Mouse (Mus musculus) urinary bladder, postnatal 14 days (tissue): ENCODE data around the gene Rcn3.
A peak's percentile ranks its signal among the peaks of the same experiment; 100 is the strongest.
"Not testable (repeated sequence)": the region's sequence is repeated elsewhere in the genome, so short reads cannot be mapped to it uniquely, and the experiment has no call there.

Source experiments
- DNase-seq: peaks from one replicate; pipeline ENCODE4 v3.0.0; 2021; ENCODE audit warnings: low spot score

The Rcn3 gene

DNA sequence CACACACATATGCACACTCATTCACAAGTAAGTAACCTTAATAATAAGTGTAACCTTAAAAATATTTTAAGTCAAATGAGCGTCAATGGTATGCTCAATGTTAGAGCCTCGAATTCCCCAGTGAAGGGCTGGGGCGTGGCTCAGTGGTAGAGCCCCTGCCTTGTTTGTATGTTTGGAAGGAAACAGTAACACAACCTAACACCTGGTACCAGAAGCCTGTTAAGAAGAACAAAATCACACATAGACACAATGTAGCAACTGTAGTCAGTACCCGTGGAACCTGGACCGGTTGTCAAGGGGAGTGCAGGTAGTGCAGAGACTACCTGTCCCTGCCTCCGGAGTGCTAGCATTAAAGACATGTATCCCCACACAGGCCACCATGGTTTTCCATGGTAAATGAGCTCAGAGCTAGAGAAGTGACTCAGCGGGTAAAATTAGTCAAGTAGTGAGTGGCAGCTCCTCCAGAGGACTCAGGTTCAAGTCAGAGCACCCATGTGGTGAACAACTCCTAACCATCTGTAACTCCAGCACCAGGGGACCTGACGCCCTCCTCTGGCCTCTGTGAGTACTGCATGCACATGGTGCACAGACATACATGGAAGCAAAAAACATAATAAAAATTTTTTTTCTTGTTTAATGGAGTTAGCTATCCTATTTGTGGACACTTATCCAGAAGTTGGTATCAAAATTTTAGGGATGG lies 6.7 kb upstream of the Rcn3 start:
- no peak for DNase-seq

DNA sequence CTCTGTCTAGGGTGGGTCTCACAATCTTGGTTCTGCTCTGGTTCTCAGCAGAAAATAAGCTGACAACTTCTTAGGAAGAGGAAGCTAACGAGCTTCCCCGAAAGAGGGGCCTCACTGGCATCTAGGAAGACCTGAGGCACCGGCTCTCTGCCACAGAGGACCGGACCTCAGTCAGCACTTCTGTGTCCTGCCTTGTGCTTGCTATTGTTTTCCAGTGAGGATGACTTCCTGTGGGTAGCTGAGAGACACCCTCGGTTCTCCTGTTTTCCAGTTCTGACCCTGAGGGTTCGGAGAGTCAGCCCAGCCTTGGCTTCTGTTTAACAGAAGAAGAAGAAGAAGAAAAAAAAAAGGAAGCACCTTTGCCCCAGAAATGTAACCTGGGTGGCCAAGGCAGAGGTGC lies 5.5 kb upstream of the Rcn3 start:
- no peak for DNase-seq

DNA sequence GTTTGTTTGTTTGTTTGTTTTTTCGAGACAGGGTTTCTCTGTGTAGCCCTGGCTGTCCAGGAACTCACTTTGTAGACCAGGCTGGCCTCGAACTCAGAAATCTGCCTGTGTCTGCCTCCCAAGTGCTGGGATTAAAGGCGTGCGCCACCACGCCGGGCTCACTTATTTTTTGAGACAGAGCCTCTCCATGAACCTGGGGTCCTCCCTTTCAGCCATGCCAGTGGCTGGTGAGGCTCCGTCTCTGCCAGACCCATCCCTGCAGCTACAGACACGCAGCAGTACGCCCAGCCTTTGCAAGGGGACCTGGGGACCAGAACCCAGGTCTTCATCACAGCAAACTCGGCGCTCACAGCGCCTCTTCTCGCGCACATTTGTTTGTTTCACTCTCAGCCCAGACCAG lies 3.9 kb upstream of the Rcn3 start:
- DNase-seq: not testable (repeated sequence)

DNA sequence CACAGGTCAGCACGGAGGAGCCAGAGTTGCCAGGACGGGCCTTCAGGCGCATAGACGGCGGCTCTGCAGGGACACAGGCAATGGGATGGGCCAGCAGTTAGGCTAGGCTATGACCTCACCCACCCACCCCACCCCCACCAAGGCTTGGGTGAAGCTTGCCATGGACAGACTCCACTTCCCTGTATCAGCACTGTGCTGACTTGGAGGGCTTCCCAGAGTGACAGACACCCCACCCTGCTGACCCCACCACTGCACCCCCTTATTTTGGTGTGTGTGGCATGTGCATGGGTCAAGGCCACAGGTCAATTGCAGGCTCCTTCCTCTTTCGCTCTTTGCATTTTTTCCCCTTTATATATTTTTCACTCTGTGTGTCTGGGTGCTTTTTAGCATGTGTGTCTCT lies 3.3 kb upstream of the Rcn3 start:
- no peak for DNase-seq

DNA sequence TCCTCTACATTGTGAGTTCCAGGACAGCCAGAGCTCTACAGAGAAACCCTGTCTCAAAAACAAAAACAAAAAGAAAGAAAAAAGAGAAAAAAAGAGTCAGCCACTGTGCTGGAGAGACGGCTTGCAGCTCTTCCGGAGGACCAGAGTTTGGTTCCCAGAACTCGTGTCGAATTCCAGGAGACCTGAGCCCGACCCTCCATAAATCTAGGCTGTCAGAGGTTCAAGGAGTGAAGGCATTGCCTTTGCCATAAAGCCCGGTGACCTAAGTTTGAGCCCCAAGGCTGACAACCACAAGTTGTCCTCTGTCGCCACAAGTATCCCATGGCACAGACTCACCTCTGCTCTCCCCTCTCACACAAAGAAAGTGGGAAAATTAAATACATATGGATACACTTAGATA lies 2.1 kb upstream of the Rcn3 start:
- DNase-seq: no peak

DNA sequence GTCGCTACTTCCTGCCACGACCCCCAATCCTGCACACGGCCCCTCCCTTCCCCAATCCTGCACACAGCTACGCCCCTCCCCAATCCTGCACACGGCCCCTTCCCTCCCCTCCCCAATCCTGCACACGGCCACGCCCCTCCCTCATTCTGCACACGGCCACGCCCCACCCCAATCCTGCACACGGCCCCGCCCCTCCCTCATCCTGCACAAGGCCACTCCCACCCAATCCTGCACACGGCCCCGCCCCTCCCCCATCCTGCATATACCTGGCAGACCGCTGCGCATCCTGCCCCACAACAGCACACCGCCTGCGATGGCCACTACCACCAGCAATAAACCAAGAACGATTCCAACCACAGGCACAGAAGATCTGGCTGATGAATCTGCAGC lies 1.5 kb upstream of the Rcn3 start:
- DNase-seq: no peak

DNA sequence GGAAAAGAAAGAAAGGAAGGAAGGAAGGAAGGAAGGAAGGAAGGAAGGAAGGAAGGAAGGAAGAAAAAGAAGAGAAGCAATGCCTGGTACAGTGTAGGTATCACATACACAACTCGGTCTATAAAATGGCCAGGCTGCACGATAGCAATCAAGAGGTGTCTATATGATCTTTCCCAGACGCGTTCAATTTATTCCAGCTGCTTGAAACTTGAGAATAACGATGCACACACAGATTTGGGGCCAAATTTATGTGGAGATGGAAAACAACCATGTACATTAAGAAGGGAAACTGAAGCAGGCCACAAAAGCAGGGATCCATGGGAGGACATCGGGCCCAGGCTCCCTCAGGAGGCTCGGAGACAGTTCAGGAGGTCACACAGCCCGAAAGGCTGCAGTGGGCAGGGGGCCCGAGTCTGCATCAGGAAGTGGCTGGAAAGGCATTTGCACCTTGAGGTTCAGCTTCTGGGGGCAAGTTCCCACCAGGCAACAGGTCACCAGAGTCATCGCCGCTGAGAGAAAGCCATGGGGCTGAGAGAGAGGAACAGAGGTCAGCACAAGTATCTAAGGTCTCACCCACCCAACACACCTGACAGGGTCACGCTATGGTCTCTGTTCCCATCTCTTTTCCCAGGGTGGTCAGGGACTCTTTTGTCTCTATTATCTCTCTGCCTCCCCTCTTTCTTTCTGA lies 951 bp upstream of the Rcn3 start:
- no peak for DNase-seq

DNA sequence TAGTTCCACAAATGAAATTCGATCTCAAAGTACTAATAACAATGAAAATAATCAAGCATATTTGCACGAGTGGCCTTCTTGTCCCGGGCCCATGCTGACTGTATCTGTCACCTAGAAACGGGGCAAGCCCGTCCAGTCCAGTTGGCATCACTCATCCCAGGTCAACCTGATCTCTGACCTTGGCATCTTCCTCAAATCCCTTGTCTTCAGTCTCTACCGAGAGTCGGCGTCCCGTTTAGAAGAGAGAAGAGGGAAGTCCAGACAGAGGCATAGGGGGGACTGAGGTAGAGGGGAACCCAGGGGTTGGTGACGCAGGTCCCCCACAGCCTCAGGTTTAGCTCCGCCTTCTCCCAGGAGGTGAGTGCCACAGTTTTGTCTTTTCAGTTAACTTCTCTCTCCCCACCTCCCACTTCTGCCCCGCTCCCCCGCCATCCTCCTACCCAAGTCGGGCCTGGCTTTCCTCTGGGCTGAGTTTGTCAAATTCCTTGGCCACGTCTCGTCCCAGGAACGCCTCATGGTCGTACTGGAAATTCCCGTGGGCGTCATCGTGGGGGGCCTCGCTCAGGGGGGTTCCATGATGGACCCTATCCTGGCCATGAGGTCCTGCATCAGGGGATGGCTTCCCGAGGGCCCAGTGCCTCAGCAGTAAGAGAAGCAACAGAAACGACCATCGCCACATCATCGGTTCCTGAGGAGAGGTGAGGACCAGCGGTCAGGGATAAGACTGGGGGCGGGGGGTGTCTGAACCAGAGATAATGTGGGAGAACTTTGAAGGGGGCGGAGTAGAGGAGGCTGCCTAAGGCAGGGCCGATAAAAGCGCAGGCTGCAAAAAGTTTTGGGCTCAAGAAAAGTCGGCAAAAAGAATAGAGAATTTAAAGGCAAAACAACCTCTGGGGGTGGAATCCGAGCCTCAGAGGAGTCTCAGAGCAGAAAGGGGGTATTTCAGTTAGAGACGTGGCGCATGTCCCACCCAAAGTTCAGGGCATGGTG lies 725 bp downstream of the Rcn3 start:
- no peak for DNase-seq

DNA sequence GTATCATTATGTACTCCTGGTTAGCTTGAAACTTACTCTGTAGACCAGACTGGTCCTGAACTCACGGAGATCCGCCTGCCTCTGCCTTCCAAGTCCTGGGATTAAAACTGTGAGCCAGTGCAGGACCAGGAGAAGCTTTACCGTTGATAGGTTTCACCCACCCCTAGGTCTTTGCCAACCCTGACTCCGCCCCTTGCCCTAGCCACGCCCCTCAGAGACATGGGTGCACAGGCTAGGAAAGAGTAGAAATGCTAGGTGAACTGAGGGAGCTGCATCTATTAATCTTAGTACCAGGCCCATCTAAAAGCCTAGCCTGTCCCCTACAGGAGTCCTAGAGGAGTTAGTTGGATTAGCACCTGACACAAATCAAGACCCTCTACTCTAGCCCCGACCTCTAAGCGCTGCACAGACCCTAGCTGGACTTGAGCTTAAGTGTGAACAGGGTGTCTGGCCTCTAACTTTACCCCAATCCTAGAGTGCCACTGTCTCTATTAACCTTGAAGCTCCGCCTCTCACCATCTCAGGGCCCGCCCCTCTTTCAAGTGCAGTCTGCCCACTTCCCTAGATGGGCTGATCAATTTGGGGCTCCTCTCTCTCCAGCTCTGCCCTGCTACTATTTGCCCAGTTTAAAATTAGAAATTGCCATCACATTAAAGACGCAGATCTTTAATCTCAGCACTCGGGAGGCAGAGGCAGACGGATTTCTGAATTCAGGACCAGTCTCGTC lies 1.6 kb downstream of the Rcn3 start:
- no peak for DNase-seq

DNA sequence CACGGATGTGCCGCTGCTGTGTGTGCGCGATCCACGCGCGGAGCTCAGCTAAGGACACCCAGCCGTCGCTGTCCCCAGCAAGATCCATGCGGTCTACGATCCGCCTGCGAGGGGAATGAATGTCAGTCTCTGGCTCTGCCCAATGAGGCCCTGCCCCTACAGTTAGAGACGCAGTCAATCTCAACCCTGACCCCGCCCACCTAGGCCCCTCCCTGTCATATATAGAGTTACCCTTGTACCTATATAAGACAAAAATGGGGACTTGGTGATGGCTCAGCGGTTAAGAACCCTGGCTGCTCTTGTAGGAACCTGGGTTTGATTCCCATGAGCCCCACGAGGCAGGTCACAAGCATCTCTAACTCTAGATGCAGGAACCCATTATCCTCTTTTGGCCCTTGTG lies 3.4 kb downstream of the Rcn3 start:
- no peak for DNase-seq

DNA sequence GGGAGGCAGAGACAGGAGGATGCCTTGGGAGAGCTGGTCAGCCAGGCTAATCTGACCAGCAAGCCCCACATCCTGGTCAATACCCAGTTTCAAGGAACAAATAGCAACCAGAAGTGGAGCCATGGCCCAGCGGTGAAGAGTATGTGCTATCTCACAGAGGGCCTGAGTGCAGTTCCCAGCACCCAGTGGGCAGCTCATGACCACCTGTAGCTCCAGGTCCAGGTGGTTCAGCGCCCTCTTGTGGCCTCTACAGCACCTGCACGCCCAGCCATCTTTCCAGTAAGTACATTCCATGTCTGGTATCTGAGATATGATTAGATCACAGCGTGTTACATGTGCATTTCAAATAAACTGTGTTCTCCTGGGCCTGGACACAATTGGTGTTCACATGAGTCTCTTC lies 5.9 kb downstream of the Rcn3 start:
- no peak for DNase-seq

DNA sequence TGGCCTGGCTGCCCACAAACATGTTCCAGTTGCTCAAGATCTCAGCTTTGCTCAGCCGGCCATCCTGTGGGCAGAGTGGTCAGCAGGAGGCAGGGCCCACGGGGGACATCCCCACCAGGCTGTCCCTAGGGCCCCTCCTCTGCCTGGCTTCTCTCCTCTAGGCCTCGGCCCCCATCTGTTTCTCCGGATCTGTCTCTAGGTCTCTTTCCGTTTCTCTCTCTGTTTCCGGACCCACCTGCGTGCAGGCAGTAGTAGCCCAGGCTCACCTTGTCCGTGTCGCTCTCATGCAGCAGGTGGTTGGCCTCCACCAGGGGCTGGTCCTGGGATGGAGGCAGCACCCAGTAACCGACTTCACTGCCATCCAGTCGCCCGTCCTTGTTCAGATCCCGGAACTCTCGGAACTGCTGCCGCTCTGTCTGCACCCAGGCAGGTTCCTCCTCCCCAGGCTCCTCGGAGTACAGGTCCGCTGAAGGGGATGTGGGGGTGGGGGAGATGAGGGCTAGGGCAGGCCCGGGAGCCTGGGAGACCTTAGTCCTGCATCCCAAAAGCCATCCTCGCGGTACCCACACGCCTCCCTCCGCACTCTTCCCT lies 8.6 kb downstream of the Rcn3 start:
- DNase-seq: no peak

DNA sequence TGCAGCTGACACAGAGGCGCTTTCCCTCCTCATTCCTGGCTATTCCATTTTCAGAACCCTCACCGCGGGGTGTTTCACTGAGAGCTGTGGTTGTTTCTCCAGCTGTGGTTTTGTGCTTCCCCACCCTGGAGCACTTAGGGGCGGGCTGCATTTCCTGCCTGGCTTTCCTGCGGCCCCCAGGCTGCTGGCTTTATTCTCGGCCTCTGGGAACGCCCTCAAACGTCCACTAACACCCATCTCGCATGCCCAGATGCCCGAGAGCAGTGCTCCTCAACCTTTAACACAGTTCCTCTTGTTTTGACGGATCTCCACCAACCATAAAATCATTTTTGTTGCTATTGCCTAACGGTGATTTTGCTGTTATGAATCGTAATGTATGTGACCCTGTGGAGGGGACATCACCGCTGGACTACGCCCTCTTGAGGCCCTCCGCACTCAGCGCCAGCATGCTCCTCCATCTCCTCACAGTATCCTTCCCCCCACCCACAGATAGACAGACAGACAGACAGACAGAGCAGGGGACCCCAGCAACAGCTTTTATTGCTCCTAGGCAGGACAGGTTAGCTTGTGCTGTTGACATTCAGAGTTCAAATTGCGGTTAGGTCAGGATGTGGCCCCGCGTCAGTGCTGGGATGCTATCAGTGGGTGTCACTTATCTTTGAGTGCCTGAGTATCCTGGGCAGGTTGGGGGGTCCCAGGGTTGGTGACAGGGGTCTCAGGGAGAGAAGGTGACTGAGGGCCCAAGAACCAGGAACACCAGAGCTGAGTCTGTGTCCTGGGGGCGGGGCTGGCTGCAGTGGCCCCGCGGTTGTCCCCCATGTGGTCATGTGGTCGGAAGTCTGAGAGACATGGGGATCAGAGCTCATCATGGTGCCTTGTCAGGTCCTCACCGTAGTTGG lies 9.4 kb downstream of the Rcn3 start:
- DNase-seq: no peak

DNA sequence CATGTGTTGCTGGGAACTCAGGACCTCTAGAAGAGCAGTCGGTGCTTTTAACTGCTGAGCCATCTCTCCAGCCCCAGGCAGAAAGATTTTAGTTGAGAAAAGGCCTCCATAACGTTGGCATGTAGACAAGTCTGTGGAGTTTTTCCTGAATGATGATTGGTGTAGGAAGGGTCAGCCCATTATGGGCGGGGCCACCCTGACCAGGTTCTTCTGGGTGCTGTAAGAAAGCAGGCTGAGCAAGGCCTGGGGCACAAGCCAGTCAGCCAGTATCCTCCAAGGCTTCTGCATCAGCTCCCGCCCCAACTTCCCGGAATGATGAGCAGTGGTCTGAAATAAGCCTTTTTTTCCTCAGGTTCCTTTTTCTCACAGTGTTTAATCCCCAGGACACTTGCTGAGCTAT lies 11.0 kb downstream of the Rcn3 start:
- no peak for DNase-seq

DNA sequence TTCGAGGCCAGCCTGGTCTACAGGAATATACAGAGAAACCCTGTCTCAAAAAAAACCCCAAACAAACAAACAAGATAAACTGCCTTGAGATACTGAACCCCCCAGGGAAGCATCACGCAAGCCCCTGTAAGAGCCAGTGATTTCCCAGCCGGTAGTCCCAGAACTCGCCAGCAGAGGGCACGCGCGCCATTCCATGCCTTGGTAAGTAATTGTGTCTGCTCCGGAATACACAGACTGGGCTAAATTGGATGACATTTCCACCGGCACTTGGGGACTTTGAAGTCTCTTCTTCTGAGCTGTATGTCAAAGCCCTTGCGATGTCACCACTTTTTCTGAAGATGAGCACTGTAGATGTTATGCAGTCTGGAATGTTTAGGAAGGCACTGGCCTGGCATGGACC lies 12.2 kb downstream of the Rcn3 start:
- peak; percentile 89 for DNase-seq

DNA sequence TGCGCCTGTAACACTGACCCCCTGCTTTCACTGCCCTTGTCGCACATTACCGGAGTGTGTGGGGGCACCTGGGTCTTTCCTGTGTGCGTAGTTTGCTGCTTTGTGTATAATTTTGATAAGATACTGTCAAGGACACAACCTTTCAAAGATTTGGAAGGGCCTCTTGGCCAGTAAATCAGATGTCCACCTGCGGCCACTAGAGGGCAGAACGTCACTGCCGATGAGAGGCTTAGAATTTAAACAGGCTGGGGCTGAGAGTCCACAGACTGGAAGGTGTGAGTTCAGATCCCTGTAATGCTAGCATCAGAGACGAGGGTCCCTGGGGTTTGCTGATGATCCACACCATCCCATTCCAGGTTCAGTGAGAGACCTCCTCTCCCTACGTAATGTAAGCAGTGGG lies 13.5 kb downstream of the Rcn3 start:
- peak; percentile 78 for DNase-seq

DNA sequence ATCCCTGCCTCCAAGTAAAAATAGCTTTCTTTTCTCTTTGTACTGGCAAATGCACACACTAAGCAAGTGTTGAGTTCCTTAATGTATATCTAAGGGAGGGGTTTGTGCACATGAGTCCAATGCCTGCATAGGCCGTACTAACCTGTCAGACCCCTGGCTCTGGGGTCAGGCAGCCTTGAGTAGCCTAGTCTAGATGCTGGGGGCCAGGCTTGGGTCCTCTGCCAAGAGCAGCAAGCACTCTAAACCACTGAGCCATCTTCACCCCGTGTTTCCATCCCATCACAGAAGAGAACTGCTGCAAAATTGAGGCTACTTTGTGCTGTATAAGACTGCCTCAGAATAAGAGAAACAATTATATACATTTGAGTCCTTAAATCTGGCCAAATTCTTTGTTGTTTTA lies 14.2 kb downstream of the Rcn3 start:
- DNase-seq: no peak

DNA sequence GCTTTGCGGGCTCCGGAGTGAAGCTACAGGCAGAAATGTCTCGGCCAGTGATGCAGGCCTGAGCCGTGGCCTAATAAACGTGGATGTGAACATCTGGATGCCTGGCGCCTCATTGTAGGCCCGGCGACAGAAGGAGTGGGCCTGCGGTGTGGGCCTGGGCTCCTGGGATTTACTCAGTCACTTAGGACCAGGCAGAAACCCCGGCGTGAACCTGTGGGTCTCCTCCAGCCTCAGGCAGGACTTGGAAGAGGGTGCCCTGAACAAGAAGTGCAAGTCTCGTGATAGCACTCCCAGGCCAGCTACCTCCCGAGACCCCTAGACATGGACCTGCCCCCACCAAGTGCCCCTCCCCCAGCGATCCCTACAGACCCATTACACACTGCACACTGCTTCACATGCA lies 14.7 kb downstream of the Rcn3 start:
- DNase-seq: no peak

DNA sequence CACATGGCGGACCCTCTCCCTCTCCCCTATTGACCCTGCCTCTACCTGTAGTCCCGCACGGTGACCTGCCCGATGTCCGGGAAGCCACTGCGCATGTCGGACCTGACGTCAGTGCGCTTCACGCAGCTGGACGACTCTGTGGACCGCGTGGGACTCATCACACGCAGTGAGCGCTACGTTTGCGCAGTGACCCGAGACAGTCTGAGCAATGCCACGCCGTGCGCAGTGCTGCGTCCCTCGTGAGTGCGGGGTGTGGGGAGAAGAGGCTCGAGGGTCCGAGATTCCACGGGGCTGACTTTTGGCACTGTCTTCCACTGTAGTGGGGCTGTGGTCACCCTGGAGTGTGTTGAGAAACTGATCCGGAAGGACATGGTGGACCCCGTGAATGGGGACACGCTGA lies 15.5 kb downstream of the Rcn3 start:
- no peak for DNase-seq

DNA sequence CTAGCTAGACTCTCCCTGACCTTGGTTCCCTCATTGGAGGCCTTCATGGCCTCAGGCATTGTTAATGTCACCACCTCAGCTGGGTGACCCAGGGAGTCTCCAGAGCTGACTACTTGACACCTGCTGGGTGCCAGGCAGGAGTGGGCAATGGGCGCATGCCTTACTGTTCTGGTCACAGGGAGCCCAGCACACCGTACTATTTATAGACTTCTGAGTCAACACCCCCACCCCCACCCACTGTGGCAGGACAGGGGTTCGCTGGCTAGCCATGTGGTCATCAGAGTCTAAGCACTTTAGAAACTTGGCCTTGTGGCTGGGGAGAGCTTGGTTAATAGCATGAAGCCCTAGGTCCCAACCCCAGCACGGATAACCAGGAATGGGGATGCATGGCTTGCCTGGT lies 16.6 kb downstream of the Rcn3 start:
- no peak for DNase-seq

DNA sequence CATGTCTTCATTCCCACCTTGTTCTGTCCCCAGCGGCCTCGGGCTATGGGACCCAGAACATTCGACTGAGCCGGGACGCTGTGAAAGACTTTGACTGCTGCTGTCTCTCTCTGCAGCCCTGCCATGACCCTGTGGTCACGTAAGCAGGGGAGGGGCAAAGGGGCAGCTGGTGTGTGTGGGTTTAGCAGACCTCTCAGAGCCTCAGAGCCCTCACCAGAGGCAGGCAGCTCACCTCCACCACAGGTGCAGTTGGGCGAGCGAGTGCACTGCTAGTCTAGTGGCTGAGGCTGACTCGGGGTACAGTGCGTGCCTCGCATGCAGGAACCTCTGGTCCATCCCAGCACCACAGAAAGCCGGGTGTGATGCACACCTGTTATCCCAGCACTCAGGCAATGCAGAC lies 18.1 kb downstream of the Rcn3 start:
- no peak for DNase-seq
